Mouse (Mus musculus) liver, adult 2 months (tissue): ENCODE measurements around the gene Lrrc55. TPM values are rescaled to one million over a fixed set of nuclear protein-coding genes. Genes with fewer than 3 reads are reported as not detected.
A peak's percentile ranks its signal among the peaks of the same experiment; 100 is the strongest.

Experiments used
- DNase-seq: peaks from one replicate; pipeline ENCODE4 v3.0.0-alpha.2; 2011; ENCODE audit warnings: low read depth, low spot score; ENCODE audit errors: extremely low read depth
- H3K27ac ChIP-seq: fragments of 200-500 bp; replicated peaks from 2 replicates; pipeline ENCODE4 v1.5.1; 2012; ENCODE audit warnings: low read depth, mild to moderate bottlenecking, control low read depth, inconsistent platforms, low read length; ENCODE audit not compliant: insufficient read depth
- H3K27me3 ChIP-seq: fragments of 200-500 bp; 2 replicates; pipeline ENCODE4 v1.6.1; 2012; ENCODE audit warnings: mild to moderate bottlenecking, moderate library complexity, low read length, inconsistent platforms; ENCODE audit not compliant: control insufficient read depth, insufficient read depth
- H3K36me3 ChIP-seq: fragments of 200-500 bp; 2 replicates; pipeline ENCODE4 v1.6.1; 2012; ENCODE audit warnings: low read length, inconsistent platforms; ENCODE audit not compliant: control insufficient read depth, insufficient read depth
- H3K4me1 ChIP-seq: fragments of 200-500 bp; 2 replicates; pipeline ENCODE4 v1.6.1; 2011; ENCODE audit warnings: low read length; ENCODE audit not compliant: control insufficient read depth, insufficient read depth
- H3K4me3 ChIP-seq: fragments of 200-500 bp; 2 replicates; pipeline ENCODE4 v1.5.1; 2011; ENCODE audit warnings: low read depth, mild to moderate bottlenecking, control low read depth, low read length, moderate library complexity; ENCODE audit not compliant: insufficient read depth
- H3K79me2 ChIP-seq: fragments of 200-500 bp; 2 replicates; pipeline ENCODE4 v1.6.1; 2012; ENCODE audit warnings: inconsistent platforms, mild to moderate bottlenecking, low read length, moderate library complexity; ENCODE audit not compliant: control insufficient read depth, insufficient read depth
- H3K9ac ChIP-seq: fragments of 200-500 bp; 2 replicates; pipeline ENCODE4 v1.6.1; 2012; ENCODE audit warnings: low read depth, mild to moderate bottlenecking, control low read depth, inconsistent platforms, low read length
- CTCF ChIP-seq: fragments of 200-500 bp; IDR thresholded peaks from 2 replicates; pipeline ENCODE4 v1.5.1; 2011; ENCODE audit warnings: low read depth, low read length, control low read depth
- POLR2A ChIP-seq: fragments of 200-500 bp; IDR thresholded peaks from 2 replicates; pipeline ENCODE4 v1.6.1; 2011; ENCODE audit warnings: low read length, control low read depth; ENCODE audit not compliant: insufficient read depth; ENCODE audit errors: extremely low read depth
- WGBS: fragments of 180-500 bp; shearing (Covaris S2); methylation state at CpG from one replicate; pipeline ENCODE4 v1.1.7; 2018; 5-methylcytosine and 5-hydroxymethylcytosine counted together
- polyA plus RNA-seq: library from polyadenylated mRNA; depleted of rRNA; stranded (reverse); fragments of >200 nt; gene quantifications from 2 replicates; pipeline ENCODE4 v1.2.3, GENCODE M21; 2012
- total RNA-seq: library from RNA; depleted of rRNA; stranded (reverse); fragments of >200 nt; gene quantifications from 2 replicates; pipeline ENCODE4 v1.2.3, GENCODE M21; 2014

Gene Lrrc55
- total and polyA plus RNA-seq, 2 experiments: not detected

DNA sequence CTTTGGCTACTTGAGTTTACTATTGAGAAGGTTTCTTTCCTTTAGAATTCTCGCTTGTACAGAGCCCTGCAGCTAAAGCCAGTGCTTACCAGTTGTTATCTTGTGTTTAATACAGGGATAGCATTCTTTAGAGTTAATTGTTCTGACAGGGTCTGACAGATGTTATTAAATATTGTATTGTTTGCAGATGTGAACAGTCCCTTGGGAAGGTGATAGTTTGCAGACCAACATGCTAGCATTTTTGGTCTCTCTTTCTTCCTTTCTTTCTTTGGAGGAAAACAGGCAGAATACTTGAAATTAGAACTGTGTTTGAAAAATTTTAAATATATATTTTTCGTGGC lies 24.3 kb downstream of the Lrrc55 start:
- H3K4me1 ChIP-seq: no peaks in the 10 kb centered on the region
- TF ChIP-seq CTCF (no peak), POLR2A (no peak)
- no peaks in the 10 kb centered on the region for H3K27me3 ChIP-seq
- WGBS: 65% methylated on average over 2 of the region's 2 CpGs
- no peak for DNase-seq
- no peak overlapping the region for H3K27ac ChIP-seq
- H3K79me2 ChIP-seq: no peaks in the 10 kb centered on the region
- H3K9ac ChIP-seq: no peak overlapping the region
- H3K36me3 ChIP-seq: no peaks in the 10 kb centered on the region
- no peak overlapping the region for H3K4me3 ChIP-seq

DNA sequence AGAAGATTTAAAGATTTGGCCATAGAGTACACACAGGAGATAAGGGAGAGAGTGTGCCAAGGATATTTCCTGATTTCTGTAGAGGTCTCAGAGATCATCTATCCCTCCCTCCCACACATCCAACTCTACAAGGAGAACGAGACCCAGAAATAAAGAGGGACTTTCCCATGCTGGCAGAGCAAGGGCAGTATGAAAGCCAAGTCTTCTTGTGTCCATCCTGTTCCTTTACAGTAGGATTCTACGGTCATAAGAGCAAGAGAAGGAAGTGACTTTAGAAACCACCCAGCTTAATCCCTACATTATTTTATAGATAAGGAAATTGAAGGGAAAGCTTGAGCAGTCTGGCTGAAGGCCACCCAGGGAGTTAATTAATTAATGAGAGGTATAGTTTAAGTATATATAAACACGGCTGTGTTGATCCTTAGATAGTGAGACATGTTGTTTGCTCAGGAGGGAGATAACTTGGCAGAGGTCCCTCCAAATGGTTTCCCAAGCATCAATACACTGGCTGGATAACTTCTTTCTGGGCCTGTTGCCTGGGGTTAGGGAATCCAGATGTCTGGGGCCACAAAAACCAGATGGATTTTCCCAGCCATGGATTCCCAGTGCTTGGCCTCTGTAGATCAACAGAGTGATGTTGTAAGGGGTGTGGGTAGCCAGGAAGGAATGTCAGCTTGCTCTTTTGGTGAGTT lies 24.8 kb downstream of the Lrrc55 start:
- H3K79me2 ChIP-seq: no peaks in the 10 kb centered on the region
- TF ChIP-seq CTCF (no peak), POLR2A (no peak)
- DNase-seq: peak; percentile 31
- no peaks in the 10 kb centered on the region for H3K4me1 ChIP-seq
- no peak overlapping the region for H3K27ac ChIP-seq
- H3K27me3 ChIP-seq: no peaks in the 10 kb centered on the region
- H3K4me3 ChIP-seq: no peak overlapping the region
- H3K36me3 ChIP-seq: no peaks in the 10 kb centered on the region
- H3K9ac ChIP-seq: no peak overlapping the region
- WGBS: 24% methylated on average over 3 of the region's 3 CpGs

DNA sequence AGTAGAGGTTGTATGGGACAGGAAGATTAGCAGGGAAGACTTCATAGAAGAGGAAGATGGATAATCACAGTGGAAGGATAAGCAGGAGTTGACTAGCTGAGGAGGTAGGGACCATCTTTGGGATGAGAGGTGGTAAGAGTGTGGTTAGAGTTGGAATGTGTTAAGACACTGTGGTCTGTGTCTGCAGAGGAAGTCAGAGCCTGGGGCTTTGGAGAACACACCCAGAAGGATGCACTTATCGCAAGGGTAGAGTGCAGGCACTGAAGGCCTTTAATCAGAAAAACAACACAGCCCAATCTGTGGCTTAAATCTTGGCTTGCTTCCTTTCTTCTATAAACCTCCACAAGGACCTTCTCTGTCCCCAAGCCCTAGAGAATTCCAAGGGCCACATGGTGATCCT lies 28.7 kb downstream of the Lrrc55 start:
- no peak overlapping the region for H3K9ac ChIP-seq
- 89% methylated on average over 1 of the region's 1 CpGs for WGBS
- H3K27ac ChIP-seq: no peak overlapping the region
- no peaks in the 10 kb centered on the region for H3K4me1 ChIP-seq
- H3K79me2 ChIP-seq: no peaks in the 10 kb centered on the region
- no peak for TF ChIP-seq POLR2A
- no peak for TF ChIP-seq CTCF
- H3K4me3 ChIP-seq: no peak overlapping the region
- no peak for DNase-seq
- H3K36me3 ChIP-seq: no peaks in the 10 kb centered on the region
- no peaks in the 10 kb centered on the region for H3K27me3 ChIP-seq

- Histone ChIP-seq H3K27ac (no peak overlapping the region), H3K9ac (no peak overlapping the region), H3K4me3 (no peak overlapping the region), H3K79me2 (no peaks in the 10 kb centered on the region), H3K4me1 (no peaks in the 10 kb centered on the region), H3K36me3 (no peaks in the 10 kb centered on the region), H3K27me3 (no peaks in the 10 kb centered on the region)
- no peak for TF ChIP-seq POLR2A
- no peak for TF ChIP-seq CTCF
- no peak for DNase-seq
- 56% methylated on average over 1 of the region's 1 CpGs for WGBS
Observed at GRCm38 (mm10) chr2:85167624-85168023, 29.4 kb downstream of the Lrrc55 start.

- H3K4me1 ChIP-seq: no peaks in the 10 kb centered on the region
- H3K79me2 ChIP-seq: no peaks in the 10 kb centered on the region
- DNase-seq: no peak
- no peaks in the 10 kb centered on the region for H3K36me3 ChIP-seq
- WGBS: 46% methylated on average over 7 of the region's 7 CpGs
- TF ChIP-seq CTCF: no peak
- TF ChIP-seq POLR2A: no peak
- no peak overlapping the region for H3K9ac ChIP-seq
- no peak overlapping the region for H3K4me3 ChIP-seq
- H3K27me3 ChIP-seq: no peaks in the 10 kb centered on the region
- no peak overlapping the region for H3K27ac ChIP-seq
Observed at GRCm38 (mm10) chr2:85163311-85164047, 33.5 kb downstream of the Lrrc55 start.

- Histone ChIP-seq H3K27ac (no peak overlapping the region), H3K9ac (no peak overlapping the region), H3K36me3 (no peaks in the 10 kb centered on the region), H3K79me2 (no peaks in the 10 kb centered on the region), H3K27me3 (no peaks in the 10 kb centered on the region), H3K4me1 (no peaks in the 10 kb centered on the region), H3K4me3 (no peak overlapping the region)
- no peak for DNase-seq
- TF ChIP-seq POLR2A (no peak), CTCF (no peak)
- 55% methylated on average over 1 of the region's 1 CpGs for WGBS
Observed at GRCm38 (mm10) chr2:85161638-85162093, 35.3 kb downstream of the Lrrc55 start.
